Mouse (Mus musculus): ENCODE data around the gene Tmco1. TPM values are rescaled to one million over a fixed set of nuclear protein-coding genes. Genes with fewer than 3 reads are reported as not detected.

Tmco1 gene
- polyA plus RNA-seq, 1 experiment: 172 TPM

GRCm38 (mm10) chr1:167365808-167366207 is 57.6 kb downstream of the Tmco1 start:
- H3K4me3 ChIP-seq (ENCODE audit: insufficient read depth, low read depth, low read length): no peak overlapping the region
- H3K27ac ChIP-seq (replicated peaks; ENCODE audit: low read depth, low read length): 0 out of 2 replicates have a peak overlapping the region, but pooled peaks have one; percentile 19
- H3K4me1 ChIP-seq (ENCODE audit: control insufficient read depth, insufficient read depth, insufficient read length, low read length): no peaks in the 10 kb centered on the region

DNA sequence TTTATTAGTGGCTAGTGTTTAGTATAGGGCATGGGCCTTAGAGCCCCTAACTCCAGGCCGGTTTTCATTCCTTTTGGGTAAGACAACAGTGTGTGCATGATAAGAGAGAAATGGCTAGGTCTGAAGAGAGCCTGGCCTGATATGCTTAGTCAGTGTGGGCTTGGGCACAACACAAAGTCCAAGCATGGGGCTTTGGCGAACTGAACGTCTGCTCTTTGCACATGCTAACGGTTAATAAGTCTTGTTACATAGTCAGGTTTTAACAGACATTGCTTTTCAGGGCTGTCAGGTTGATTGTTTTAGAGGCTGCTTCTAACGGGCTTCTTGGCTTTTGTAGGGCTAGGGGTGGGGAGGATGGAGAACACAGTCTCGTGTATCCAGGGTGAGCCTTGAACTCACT is 58.4 kb downstream of the Tmco1 start:
- no peaks in the 10 kb centered on the region for H3K4me1 ChIP-seq (ENCODE audit: control insufficient read depth, insufficient read depth, insufficient read length, low read length)
- H3K27ac ChIP-seq (replicated peaks; ENCODE audit: low read depth, low read length): no peak overlapping the region

GRCm38 (mm10) chr1:167368018-167368417 is 59.8 kb downstream of the Tmco1 start:
- no peaks in the 10 kb centered on the region for H3K4me1 ChIP-seq (ENCODE audit: control insufficient read depth, insufficient read depth, insufficient read length, low read length)
- no peak overlapping the region for H3K27ac ChIP-seq (replicated peaks; ENCODE audit: low read depth, low read length)
- H3K4me3 ChIP-seq (ENCODE audit: insufficient read depth, low read depth, low read length): no peak overlapping the region

More for the DNA sequence above, 58.4 kb downstream of the Tmco1 start:
- no peak overlapping the region for H3K4me3 ChIP-seq (ENCODE audit: insufficient read depth, low read depth, low read length)

DNA sequence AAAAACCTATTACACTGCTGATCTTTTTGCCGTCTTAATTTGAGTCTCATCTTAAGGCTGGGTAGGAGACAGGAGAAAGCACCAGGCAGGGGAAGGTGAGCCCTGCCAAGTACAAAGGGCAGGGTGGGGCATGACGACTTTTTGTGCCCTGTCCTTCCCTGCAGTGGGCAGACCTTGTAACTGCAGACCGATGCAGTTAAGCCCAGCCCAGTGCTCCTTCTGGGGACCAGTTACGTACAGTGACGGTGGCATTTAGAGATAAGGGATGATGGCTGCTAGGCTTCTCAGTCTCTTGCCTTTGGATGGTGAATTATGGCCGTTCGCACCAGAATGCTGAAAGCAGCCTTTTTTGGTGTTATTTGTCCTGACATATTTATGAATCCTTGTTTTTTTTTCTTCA is 60.3 kb downstream of the Tmco1 start:
- H3K27ac ChIP-seq (replicated peaks; ENCODE audit: low read depth, low read length): no peak overlapping the region
- no peak overlapping the region for H3K4me3 ChIP-seq (ENCODE audit: insufficient read depth, low read depth, low read length)
- H3K4me1 ChIP-seq (ENCODE audit: control insufficient read depth, insufficient read depth, insufficient read length, low read length): no peaks in the 10 kb centered on the region

DNA sequence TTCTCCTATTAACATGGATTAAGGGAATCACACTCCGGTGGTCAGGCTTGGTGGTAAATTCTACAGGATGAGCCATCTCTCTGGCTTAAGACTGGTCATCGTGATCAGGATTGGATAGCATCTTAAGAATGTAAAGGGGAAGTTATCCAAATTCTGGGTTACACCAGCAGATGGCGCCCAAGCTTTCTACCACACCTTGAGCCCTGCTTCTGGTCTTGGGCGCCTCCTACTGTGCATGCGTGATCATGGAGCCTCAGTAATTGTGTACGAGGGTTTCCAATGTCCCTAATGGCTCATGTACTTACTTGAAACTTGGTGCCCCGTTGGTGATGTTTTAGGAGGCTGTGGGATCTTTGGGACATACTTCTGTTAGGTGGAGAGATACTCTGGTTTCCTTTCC is 61.7 kb downstream of the Tmco1 start:
- no peak overlapping the region for H3K4me3 ChIP-seq (ENCODE audit: insufficient read depth, low read depth, low read length)
- no peaks in the 10 kb centered on the region for H3K4me1 ChIP-seq (ENCODE audit: control insufficient read depth, insufficient read depth, insufficient read length, low read length)
- H3K27ac ChIP-seq (replicated peaks; ENCODE audit: low read depth, low read length): no peak overlapping the region

DNA sequence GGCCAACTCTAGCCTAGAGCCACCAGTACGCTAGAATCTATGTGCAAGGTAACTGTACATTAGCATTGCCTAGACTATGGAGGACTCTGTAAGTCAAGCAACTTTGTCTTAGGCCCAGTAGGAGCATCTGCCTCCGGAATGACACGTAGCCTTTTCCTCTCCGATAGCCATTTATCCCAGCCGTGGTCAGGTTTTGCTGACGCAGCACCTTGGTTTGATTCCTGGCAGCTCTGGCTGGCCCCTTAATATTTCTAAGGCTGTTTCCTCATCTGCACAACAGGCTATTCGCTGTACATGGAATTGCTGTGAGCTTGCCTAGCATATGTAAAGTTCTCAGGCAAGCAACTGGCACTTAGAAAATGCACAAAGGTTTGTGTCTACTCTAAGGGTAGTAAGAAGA is 64.6 kb downstream of the Tmco1 start:
- Histone ChIP-seq H3K4me3 (ENCODE audit: insufficient read depth, low read depth, low read length) (no peak overlapping the region), H3K4me1 (ENCODE audit: control insufficient read depth, insufficient read depth, insufficient read length, low read length) (no peaks in the 10 kb centered on the region), H3K27ac (replicated peaks; ENCODE audit: low read depth, low read length) (no peak overlapping the region)

GRCm38 (mm10) chr1:167374003-167374784 is 66.0 kb downstream of the Tmco1 start:
- H3K27ac ChIP-seq (replicated peaks; ENCODE audit: low read depth, low read length): no peak overlapping the region
- H3K4me3 ChIP-seq (ENCODE audit: insufficient read depth, low read depth, low read length): no peak overlapping the region
- no peaks in the 10 kb centered on the region for H3K4me1 ChIP-seq (ENCODE audit: control insufficient read depth, insufficient read depth, insufficient read length, low read length)

- no peak overlapping the region for H3K27ac ChIP-seq (replicated peaks; ENCODE audit: low read depth, low read length)
- H3K4me3 ChIP-seq (ENCODE audit: insufficient read depth, low read depth, low read length): no peak overlapping the region
Observed at GRCm38 (mm10) chr1:167374942-167375341, 66.8 kb downstream of the Tmco1 start.

GRCm38 (mm10) chr1:167378019-167378418 is 69.8 kb downstream of the Tmco1 start:
- Histone ChIP-seq H3K4me3 (ENCODE audit: insufficient read depth, low read depth, low read length) (no peak overlapping the region), H3K27ac (replicated peaks; ENCODE audit: low read depth, low read length) (no peak overlapping the region), H3K4me1 (ENCODE audit: control insufficient read depth, insufficient read depth, insufficient read length, low read length) (no peaks in the 10 kb centered on the region)

More at GRCm38 (mm10) chr1:167374942-167375341, 66.8 kb downstream of the Tmco1 start:
- H3K4me1 ChIP-seq (ENCODE audit: control insufficient read depth, insufficient read depth, insufficient read length, low read length): no peaks in the 10 kb centered on the region

- H3K27ac ChIP-seq (replicated peaks; ENCODE audit: low read depth, low read length): no peak overlapping the region
- no peak overlapping the region for H3K4me3 ChIP-seq (ENCODE audit: insufficient read depth, low read depth, low read length)
- no peaks in the 10 kb centered on the region for H3K4me1 ChIP-seq (ENCODE audit: control insufficient read depth, insufficient read depth, insufficient read length, low read length)
Observed at GRCm38 (mm10) chr1:167379751-167380150, 71.6 kb downstream of the Tmco1 start.

DNA sequence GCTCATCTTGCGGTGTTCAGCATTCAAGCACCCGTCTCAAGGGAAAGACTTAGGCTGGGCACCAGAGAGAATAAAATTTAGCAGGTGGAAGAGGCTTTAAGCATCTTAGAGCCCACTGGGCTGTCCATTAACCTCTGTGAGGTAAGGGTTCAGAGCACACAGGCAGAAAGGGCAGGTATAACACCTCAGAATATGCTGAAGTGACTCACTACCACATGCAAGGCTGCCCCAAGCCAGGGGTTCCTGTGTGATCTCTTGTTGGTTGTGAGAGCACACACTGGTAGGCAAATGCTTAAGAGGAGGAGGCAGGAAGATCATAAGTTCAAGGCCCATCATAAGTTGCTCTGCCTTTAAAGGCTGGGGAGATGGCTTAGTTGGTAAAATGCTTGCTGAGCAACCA is 72.0 kb downstream of the Tmco1 start:
- H3K27ac ChIP-seq (replicated peaks; ENCODE audit: low read depth, low read length): no peak overlapping the region
- H3K4me1 ChIP-seq (ENCODE audit: control insufficient read depth, insufficient read depth, insufficient read length, low read length): no peaks in the 10 kb centered on the region
- no peak overlapping the region for H3K4me3 ChIP-seq (ENCODE audit: insufficient read depth, low read depth, low read length)

DNA sequence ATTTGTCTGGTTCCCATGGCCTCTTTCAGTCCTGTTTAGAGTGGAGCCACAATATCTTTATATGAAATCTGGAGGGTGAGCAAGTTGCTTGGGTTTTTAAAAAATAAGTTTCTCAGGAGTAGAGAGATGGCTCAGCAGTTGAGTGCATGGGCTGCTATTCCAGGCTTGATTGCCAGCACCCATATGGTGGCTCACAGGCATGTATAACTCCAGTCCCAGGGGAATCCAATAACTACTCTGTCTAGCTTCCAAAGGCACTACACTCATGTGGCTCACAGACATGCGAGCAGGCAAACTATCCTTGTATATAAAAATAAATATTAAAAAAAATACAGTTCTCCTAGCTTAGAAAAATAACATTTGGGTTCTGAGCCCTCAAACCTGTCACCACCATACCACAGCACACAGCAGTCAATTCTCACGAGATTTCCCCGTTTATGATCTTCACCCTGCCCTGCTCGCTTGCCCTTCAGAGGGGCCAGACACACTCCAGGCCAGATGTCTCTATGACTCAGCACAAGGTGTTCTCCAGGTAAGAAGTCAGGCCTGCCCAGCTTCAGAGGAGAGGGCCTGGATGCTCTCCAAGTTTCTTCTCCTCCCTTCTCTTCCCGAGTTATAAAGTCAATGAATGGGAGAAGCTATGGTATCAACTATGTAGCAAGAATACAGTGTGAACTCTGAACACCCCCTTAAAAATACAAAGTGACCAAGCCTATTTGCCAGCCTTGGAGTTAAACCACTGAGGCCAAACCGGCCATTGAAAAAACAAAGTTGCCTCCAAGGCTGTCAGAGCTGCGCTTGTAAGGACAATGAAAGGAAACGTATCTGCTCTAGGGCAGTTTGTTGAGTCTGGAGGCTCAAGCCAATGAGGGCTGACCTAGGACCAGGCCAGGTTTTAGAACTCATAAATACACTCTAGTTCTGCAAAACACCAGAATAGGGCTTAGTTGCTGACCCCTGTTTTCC is 73.2 kb downstream of the Tmco1 start:
- no peak overlapping the region for H3K4me3 ChIP-seq (ENCODE audit: insufficient read depth, low read depth, low read length)
- peaks cover 5% of the 10 kb centered on the region; the same call in 1 of the 2 replicates for H3K4me1 ChIP-seq (ENCODE audit: control insufficient read depth, insufficient read depth, insufficient read length, low read length)
- no peak overlapping the region for H3K27ac ChIP-seq (replicated peaks; ENCODE audit: low read depth, low read length)

DNA sequence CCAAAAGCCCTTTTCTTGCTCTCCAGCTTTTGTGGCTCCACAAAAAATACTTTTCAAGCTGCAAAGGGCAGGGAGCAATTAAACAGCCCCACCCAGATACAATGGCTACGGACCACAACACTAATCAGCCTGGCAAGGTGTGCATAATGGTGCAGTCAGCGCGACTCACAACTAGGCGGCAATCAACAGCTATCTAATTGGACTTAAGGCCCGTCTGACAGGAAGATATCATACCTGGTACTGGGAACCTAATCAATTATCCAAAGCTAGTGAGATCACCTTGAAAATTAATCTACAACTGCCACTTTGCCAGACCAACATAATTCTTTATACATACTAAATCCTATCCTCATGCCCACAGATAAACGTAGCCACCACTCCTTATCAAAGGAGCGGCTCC is 74.1 kb downstream of the Tmco1 start:
- H3K4me3 ChIP-seq (ENCODE audit: insufficient read depth, low read depth, low read length): no peak overlapping the region
- no peak overlapping the region for H3K27ac ChIP-seq (replicated peaks; ENCODE audit: low read depth, low read length)

DNA sequence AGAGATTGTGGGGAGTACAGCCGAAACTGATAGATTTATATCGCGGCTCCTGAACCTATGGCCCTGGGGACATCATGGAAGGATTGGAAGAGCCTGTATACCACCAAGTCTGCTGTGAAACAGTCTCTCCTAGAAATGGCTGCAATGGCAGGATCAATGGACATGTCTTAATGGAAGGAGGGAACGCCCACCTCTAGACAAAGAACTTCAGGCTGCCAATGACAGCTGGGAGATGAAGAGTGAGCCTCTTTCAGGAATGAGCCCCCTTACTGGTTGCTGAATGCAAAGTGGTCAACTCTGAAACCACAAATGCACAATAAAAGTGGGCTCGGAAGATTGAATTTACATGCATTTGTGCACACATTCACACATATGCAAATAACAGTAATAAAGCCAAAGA is 74.6 kb downstream of the Tmco1 start:
- Histone ChIP-seq H3K27ac (replicated peaks; ENCODE audit: low read depth, low read length) (no peak overlapping the region), H3K4me1 (ENCODE audit: control insufficient read depth, insufficient read depth, insufficient read length, low read length) (peaks cover 6% of the 10 kb centered on the region; the same call in 1 of the 2 replicates), H3K4me3 (ENCODE audit: insufficient read depth, low read depth, low read length) (no peak overlapping the region)

More for the DNA sequence above, 74.1 kb downstream of the Tmco1 start:
- H3K4me1 ChIP-seq (ENCODE audit: control insufficient read depth, insufficient read depth, insufficient read length, low read length): peaks cover 5% of the 10 kb centered on the region; the same call in 1 of the 2 replicates

- peaks cover 8% of the 10 kb centered on the region; the same call in 1 of the 2 replicates for H3K4me1 ChIP-seq (ENCODE audit: control insufficient read depth, insufficient read depth, insufficient read length, low read length)
- no peak overlapping the region for H3K4me3 ChIP-seq (ENCODE audit: insufficient read depth, low read depth, low read length)
- no peak overlapping the region for H3K27ac ChIP-seq (replicated peaks; ENCODE audit: low read depth, low read length)
Observed at GRCm38 (mm10) chr1:167383178-167383577, 75.0 kb downstream of the Tmco1 start.
